Mouse (Mus musculus) heart, adult 18-20 months (tissue): Measurements from ENCODE around the gene Ptpru. TPM values are rescaled to one million over a fixed set of nuclear protein-coding genes. Genes with fewer than 3 reads are reported as not detected.

Source experiments
- total RNA-seq, 2 experiments: library from RNA; stranded (reverse); gene quantifications; 2 replicates each; pipeline ENCODE4 v1.2.3; 2021

Gene Ptpru
- total RNA-seq, 2 experiments from 2014 or later, result 4.6 to 9.5 TPM

Other genes starting within 250 kb of the Ptpru start
- 10 to 100 TPM; 25.0 to 32.3 TPM for gene Mecr, start 5.2 kb upstream of the Ptpru start, total RNA-seq
- gene Srsf4, start 35.3 kb upstream of the Ptpru start, total RNA-seq, result 10 to 100 TPM; 31.2 to 32.9 TPM
- gene Tmem200b, start 83.5 kb upstream of the Ptpru start, total RNA-seq, result 1 to 10 TPM; 5.6 to 6.7 TPM
- under 1 TPM in 1 of 2 experiments, not detected in 1; 0.13 TPM for gene Gm10300, start 236.4 kb upstream of the Ptpru start, total RNA-seq
- gene Epb41, start 237.0 kb upstream of the Ptpru start, total RNA-seq, result 100 to 1,000 TPM; 110 to 142 TPM